Mouse (Mus musculus): Measurements from ENCODE around the gene Lrrn3. TPM values are rescaled to one million over a fixed set of nuclear protein-coding genes. Genes with fewer than 3 reads are reported as not detected.

The Lrrn3 gene
- polyA plus RNA-seq, 1 experiment: 41.7 TPM

GRCm38 (mm10) chr12:41436206-41436985 lies 49.8 kb downstream of the Lrrn3 start:
- no peak for DNase-seq (ENCODE audit: extremely low spot score in 1 of 2, low spot score in 1 of 2)

GRCm38 (mm10) chr12:41428806-41429205 lies 57.4 kb downstream of the Lrrn3 start:
- no peak for DNase-seq (ENCODE audit: extremely low spot score in 1 of 2, low spot score in 1 of 2)

DNA sequence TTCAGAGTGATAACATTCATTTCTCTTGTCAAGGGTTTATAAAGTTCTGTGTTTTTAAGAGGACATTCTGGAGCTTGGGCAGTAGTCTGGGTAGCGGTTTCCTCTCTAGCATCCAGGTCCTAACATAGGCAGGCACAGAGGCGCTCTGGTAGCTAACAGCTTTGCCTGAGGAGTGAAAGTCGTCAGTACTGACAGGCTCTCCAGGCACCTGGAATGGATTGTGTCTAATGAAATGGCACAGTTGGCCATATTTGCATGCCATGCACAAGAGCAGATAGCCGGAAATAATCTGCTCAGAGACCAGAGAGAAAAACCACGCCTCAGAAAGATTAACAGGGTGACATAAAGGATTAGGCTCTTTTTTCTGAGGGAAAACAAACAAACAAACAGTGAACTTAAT lies 58.8 kb downstream of the Lrrn3 start:
- DNase-seq (ENCODE audit: extremely low spot score in 1 of 2, low spot score in 1 of 2): no peak

- DNase-seq (ENCODE audit: extremely low spot score in 1 of 2, low spot score in 1 of 2): no peak
Observed at GRCm38 (mm10) chr12:41425101-41425679, 61.0 kb downstream of the Lrrn3 start.

- no peak for DNase-seq (ENCODE audit: extremely low spot score in 1 of 2, low spot score in 1 of 2)
Observed at GRCm38 (mm10) chr12:41417961-41418360, 68.3 kb downstream of the Lrrn3 start.

DNA sequence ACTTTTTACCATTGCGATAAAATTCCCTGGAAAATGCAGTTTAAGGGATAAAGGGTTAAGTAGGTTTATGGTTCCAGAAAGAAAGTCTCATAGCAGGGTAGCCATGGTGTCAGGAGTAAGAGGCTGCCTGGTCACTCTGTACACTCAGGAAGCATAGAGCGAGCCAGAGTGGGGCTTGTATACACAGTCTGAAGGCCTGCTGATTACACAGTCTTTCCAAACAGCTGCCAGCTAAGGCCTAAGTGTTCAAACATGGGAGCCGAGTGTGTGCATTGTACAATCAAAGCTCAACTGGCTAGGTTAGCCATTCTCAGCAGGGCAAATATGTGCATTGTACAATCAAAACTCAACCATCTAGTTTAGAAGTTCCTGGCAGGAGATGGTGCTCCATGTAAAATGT lies 69.1 kb downstream of the Lrrn3 start:
- no peak for DNase-seq (ENCODE audit: extremely low spot score in 1 of 2, low spot score in 1 of 2)

GRCm38 (mm10) chr12:41416635-41417034 lies 69.6 kb downstream of the Lrrn3 start:
- DNase-seq (ENCODE audit: extremely low spot score in 1 of 2, low spot score in 1 of 2): no peak

GRCm38 (mm10) chr12:41409431-41409830 lies 76.8 kb downstream of the Lrrn3 start:
- no peak for DNase-seq (ENCODE audit: extremely low spot score in 1 of 2, low spot score in 1 of 2)

- no peak for DNase-seq (ENCODE audit: extremely low spot score in 1 of 2, low spot score in 1 of 2)
Observed at GRCm38 (mm10) chr12:41401923-41402322, 84.3 kb downstream of the Lrrn3 start.
